Mouse (Mus musculus) liver, postnatal 0 days (tissue): Measurements from ENCODE around the gene Tnrc18.

Experiments
- CTCF ChIP-seq: sonication (generic); IDR thresholded peaks from 2 replicates; pipeline ENCODE4 v1.5.1; 2016; ENCODE audit warnings: antibody characterized with exemption, low read depth
- EP300 ChIP-seq: IDR thresholded peaks from 2 replicates; pipeline ENCODE4 v1.6.1; 2016; ENCODE audit warnings: antibody characterized with exemption, low read depth, mild to moderate bottlenecking

DNA sequence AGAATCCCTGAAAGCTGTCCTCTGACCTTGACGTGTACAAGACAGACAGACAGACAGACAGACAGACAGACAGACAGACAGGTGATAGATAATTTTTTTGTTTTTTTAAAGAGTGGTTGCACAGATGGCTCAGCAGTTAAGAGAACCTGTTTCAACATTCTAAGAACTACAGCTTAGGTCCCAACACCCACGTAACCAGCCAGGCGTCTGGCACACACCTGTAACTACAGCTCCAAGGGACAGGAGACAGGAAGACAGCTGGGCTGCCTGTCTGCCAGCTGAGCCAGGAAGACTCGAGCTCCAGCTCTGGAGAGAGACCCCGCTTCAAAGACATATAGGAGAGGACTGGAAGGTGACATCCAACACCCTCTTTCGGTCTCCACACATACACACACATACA is 38.6 kb downstream of the Tnrc18 start:
- TF ChIP-seq CTCF (no peak), EP300 (no peak)
